In the genomic region with DNA sequence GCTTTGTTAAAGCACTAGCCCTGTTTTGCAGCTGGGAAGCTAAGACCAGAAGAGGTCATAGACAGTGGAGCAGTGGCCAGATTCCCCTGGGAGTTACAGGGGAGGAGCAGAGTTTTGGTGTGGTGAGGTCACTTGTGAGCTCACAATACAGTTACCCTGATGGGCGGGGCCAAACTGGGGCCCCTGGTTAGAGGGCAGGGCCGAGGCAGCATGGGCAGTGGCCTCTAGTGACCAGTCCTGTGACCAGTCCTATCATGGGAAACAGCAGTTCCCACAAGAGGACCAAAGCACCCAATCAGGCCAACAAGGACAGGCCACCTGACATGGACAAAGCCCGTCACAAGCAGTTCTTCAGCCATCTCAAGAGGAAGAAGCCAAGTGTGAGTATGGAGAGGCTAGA, we compare ENCODE assay signal across 9 mouse cellular contexts. TPM values are rescaled to one million over a fixed set of nuclear protein-coding genes. Genes with fewer than 3 reads are reported as not detected.
DNase-seq lines count a peak whose midpoint lies in the region; ATAC-seq lines count a peak whose summit lies in the region.
"Had no signal": no experiment of that assay in that cellular context is flagged by ENCODE, and none has a peak within 500 bp of the region (broad histone marks: within the 10 kb centered on the region; RNA-seq: fewer than 3 reads in every experiment).

No protein-coding gene starts in this region.

- peaks cover 44% of the 10 kb centered on the region for H3K4me1 ChIP-seq in forebrain, embryonic 13.5 days
- H3K4me1 ChIP-seq in forebrain, embryonic 14.5 days (ENCODE audit: control insufficient read depth, insufficient read depth, low read length) = peaks cover 22% of the 10 kb centered on the region
- peaks cover 25% of the 10 kb centered on the region for H3K4me1 ChIP-seq in embryonic facial prominence, embryonic 14.5 days (ENCODE audit: control insufficient read depth, insufficient read depth, low read length)

- H3K9me3 ChIP-seq in forebrain, embryonic 13.5 days (replicated peaks) = no peaks in the 10 kb centered on the region
- no peaks in the 10 kb centered on the region for H3K9me3 ChIP-seq in forebrain, embryonic 14.5 days (replicated peaks; ENCODE audit: control insufficient read depth, low read length)
- no peaks in the 10 kb centered on the region for H3K9me3 ChIP-seq in embryonic facial prominence, embryonic 14.5 days (ENCODE audit: control insufficient read depth, low read length)

- H3K27ac ChIP-seq in forebrain, embryonic 13.5 days = no peak overlapping the region; the same call in 1 of the 2 replicates
- no peak overlapping the region for H3K27ac ChIP-seq in forebrain, embryonic 14.5 days (ENCODE audit: low read depth, low read length)
- H3K27ac ChIP-seq in embryonic facial prominence, embryonic 14.5 days (replicated peaks; ENCODE audit: low read depth, low read length) = no peak overlapping the region

- 34% methylated on average over 3 of the region's 3 CpGs for WGBS in forebrain, embryonic 13.5 days
- WGBS in forebrain, embryonic 14.5 days = 49% methylated on average over 3 of the region's 3 CpGs
- WGBS in embryonic facial prominence, embryonic 14.5 days = 68% methylated on average over 3 of the region's 3 CpGs

- H3K4me2 ChIP-seq in forebrain, embryonic 13.5 days = peak overlapping the region; percentile 79
- H3K4me2 ChIP-seq in forebrain, embryonic 14.5 days (ENCODE audit: low read length) = no peak overlapping the region
- peak overlapping the region; percentile 95 for H3K4me2 ChIP-seq in embryonic facial prominence, embryonic 14.5 days (ENCODE audit: low read depth, low read length)

- H3K9ac ChIP-seq in forebrain, embryonic 13.5 days = no peak overlapping the region
- no peak overlapping the region for H3K9ac ChIP-seq in forebrain, embryonic 14.5 days (ENCODE audit: low read length)
- no peak overlapping the region for H3K9ac ChIP-seq in embryonic facial prominence, embryonic 14.5 days (ENCODE audit: low read depth, low read length)

- H3K4me3 ChIP-seq in forebrain, embryonic 13.5 days = no peak overlapping the region
- no peak overlapping the region for H3K4me3 ChIP-seq in forebrain, embryonic 14.5 days (ENCODE audit: low read depth, low read length)
- no peak overlapping the region for H3K4me3 ChIP-seq in embryonic facial prominence, embryonic 14.5 days (ENCODE audit: low read depth, low read length)

- no peaks in the 10 kb centered on the region for H3K36me3 ChIP-seq in forebrain, embryonic 13.5 days (ENCODE audit: poor library complexity, severe bottlenecking)
- H3K36me3 ChIP-seq in forebrain, embryonic 14.5 days (ENCODE audit: control insufficient read depth, insufficient read depth, low read length) = 0 out of 2 replicates have a peak, but pooled peaks cover 5% of the 10 kb centered on the region
- H3K36me3 ChIP-seq in embryonic facial prominence, embryonic 14.5 days (ENCODE audit: control insufficient read depth, insufficient read depth, low read length) = no peaks in the 10 kb centered on the region

- peaks cover 28% of the 10 kb centered on the region for H3K27me3 ChIP-seq in forebrain, embryonic 13.5 days
- H3K27me3 ChIP-seq in forebrain, embryonic 14.5 days (replicated peaks; ENCODE audit: control insufficient read depth, insufficient read depth, low read length) = no peaks in the 10 kb centered on the region
- peaks cover 16% of the 10 kb centered on the region for H3K27me3 ChIP-seq in embryonic facial prominence, embryonic 14.5 days (replicated peaks; ENCODE audit: control insufficient read depth, insufficient read depth, low read length)

- no peak for ATAC-seq in forebrain, embryonic 13.5 days
- ATAC-seq in forebrain, embryonic 14.5 days = no peak
- ATAC-seq in embryonic facial prominence, embryonic 14.5 days (ENCODE audit: low read depth) = no peak

- DNase-seq in forebrain, embryonic 14.5 days (ENCODE audit: low spot score) = no peak
- DNase-seq in 3T3-L1 (ENCODE audit: low read depth, low spot score) = peak; percentile 72
- DNase-seq in embryonic facial prominence, embryonic 14.5 days (ENCODE audit: low spot score) = no peak
- peak; percentile 41 to 57 for DNase-seq in lung, postnatal 4 days
- no peak for DNase-seq in urinary bladder, postnatal 25 days (ENCODE audit: low spot score)
- no peak for DNase-seq in ovary, adult 18-20 months (ENCODE audit: low spot score)
- DNase-seq in kidney, adult 11 months = no peak

RNA-seq across cellular contexts. Expression of a gene that starts 1.8 kb away (rescaled TPM):
- 1.4 TPM in 2 replicates for polyA plus RNA-seq in forebrain, embryonic 13.5 days (2015; fragmentation: Nextera tagmentation; extraction: Ambion mirVana)
- 1.2 TPM in 2 replicates for polyA plus RNA-seq in forebrain, embryonic 14.5 days (2014; fragmentation: Nextera tagmentation; extraction: Ambion mirVana)
- polyA plus RNA-seq in embryonic facial prominence, embryonic 14.5 days (2014; fragmentation: Nextera tagmentation; extraction: Ambion mirVana) = 0.63 and 0.78 TPM in 2 replicates
- polyA plus RNA-seq: erythroblast, embryonic 14.5 days had no signal

RNA-seq across cellular contexts. Expression of a gene that starts 2.9 kb away (rescaled TPM):
- 0.49 and 0.68 TPM in 2 replicates for polyA plus RNA-seq in forebrain, embryonic 13.5 days (2015; fragmentation: Nextera tagmentation; extraction: Ambion mirVana)
- polyA plus RNA-seq in forebrain, embryonic 14.5 days (2014; fragmentation: Nextera tagmentation; extraction: Ambion mirVana) = 0.15 and 0.19 TPM in 2 replicates
- polyA plus RNA-seq in embryonic facial prominence, embryonic 14.5 days (2014; fragmentation: Nextera tagmentation; extraction: Ambion mirVana) = not detected in 2 replicates

RNA-seq across cellular contexts. Expression of a gene that starts 10.0 kb away (rescaled TPM):
- polyA plus RNA-seq in forebrain, embryonic 13.5 days (2015; fragmentation: Nextera tagmentation; extraction: Ambion mirVana) = 19.8 and 25.4 TPM in 2 replicates
- 19.8 and 23.6 TPM in 2 replicates for polyA plus RNA-seq in forebrain, embryonic 14.5 days (2014; fragmentation: Nextera tagmentation; extraction: Ambion mirVana)
- 2.4 and 3.9 TPM in 2 replicates for polyA plus RNA-seq in embryonic facial prominence, embryonic 14.5 days (2014; fragmentation: Nextera tagmentation; extraction: Ambion mirVana)

RNA-seq across cellular contexts. Expression of a gene that starts 21.0 kb away (rescaled TPM):
- 20.8 and 22.8 TPM in 2 replicates for polyA plus RNA-seq in forebrain, embryonic 13.5 days (2015; fragmentation: Nextera tagmentation; extraction: Ambion mirVana)
- polyA plus RNA-seq in forebrain, embryonic 14.5 days (2014; fragmentation: Nextera tagmentation; extraction: Ambion mirVana) = 3.5 and 5.0 TPM in 2 replicates
- polyA plus RNA-seq in embryonic facial prominence, embryonic 14.5 days (2014; fragmentation: Nextera tagmentation; extraction: Ambion mirVana) = 8.8 and 10.5 TPM in 2 replicates

RNA-seq across cellular contexts. Expression of a gene that starts 54.8 kb away (rescaled TPM):
- 10.7 and 13.0 TPM in 2 replicates for polyA plus RNA-seq in forebrain, embryonic 13.5 days (2015; fragmentation: Nextera tagmentation; extraction: Ambion mirVana)
- 14.8 and 15.2 TPM in 2 replicates for polyA plus RNA-seq in forebrain, embryonic 14.5 days (2014; fragmentation: Nextera tagmentation; extraction: Ambion mirVana)
- 24.1 and 26.9 TPM in 2 replicates for polyA plus RNA-seq in embryonic facial prominence, embryonic 14.5 days (2014; fragmentation: Nextera tagmentation; extraction: Ambion mirVana)

Comparison
In these comparisons a context has a peak if more than half of its experiments do, and no peak if none do; other contexts are left out.
1. DNase-seq: peak in 3T3-L1 (single experiment) and lung, postnatal 4 days (2 of 2); none in forebrain, embryonic 14.5 days (single experiment), embryonic facial prominence, embryonic 14.5 days (single experiment), urinary bladder, postnatal 25 days (single experiment), ovary, adult 18-20 months (single experiment) and kidney, adult 11 months (single experiment).